Mouse (Mus musculus): ENCODE results near the gene Pnmal2.
A peak's percentile ranks its signal among the peaks of the same experiment; 100 is the strongest.

Pnmal2 gene

DNA sequence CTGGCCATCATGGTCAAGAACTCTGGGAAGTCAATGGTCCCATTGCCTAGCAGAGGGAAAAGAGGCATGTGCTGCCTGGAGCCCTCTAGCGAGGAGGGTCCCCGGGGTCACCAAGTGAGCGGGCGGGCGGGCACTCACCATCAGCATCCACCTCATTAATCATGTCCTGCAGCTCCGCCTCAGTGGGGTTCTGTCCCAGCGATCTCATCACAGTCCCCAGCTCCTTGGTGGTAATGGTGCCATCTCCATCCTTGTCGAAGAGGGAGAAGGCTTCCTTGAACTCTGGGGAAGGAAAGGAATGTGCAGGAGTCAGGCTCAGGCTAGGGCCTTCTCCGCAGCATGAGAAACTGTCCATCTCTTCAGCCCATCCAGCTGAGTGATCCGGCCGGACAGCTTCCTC lies 27.0 kb upstream of the Pnmal2 start:
- no peak for DNase-seq (ENCODE audit: low spot score)

- no peak for DNase-seq (ENCODE audit: low spot score)
Observed at GRCm38 (mm10) chr7:16918014-16918413, 26.5 kb upstream of the Pnmal2 start.

GRCm38 (mm10) chr7:16918670-16919069 lies 25.8 kb upstream of the Pnmal2 start:
- no peak for DNase-seq (ENCODE audit: low spot score)

- no peak for DNase-seq (ENCODE audit: low spot score)
Observed at GRCm38 (mm10) chr7:16919395-16920149, 24.9 kb upstream of the Pnmal2 start.

- no peak for DNase-seq (ENCODE audit: low spot score)
Observed at GRCm38 (mm10) chr7:16920150-16920579, 24.3 kb upstream of the Pnmal2 start.

DNA sequence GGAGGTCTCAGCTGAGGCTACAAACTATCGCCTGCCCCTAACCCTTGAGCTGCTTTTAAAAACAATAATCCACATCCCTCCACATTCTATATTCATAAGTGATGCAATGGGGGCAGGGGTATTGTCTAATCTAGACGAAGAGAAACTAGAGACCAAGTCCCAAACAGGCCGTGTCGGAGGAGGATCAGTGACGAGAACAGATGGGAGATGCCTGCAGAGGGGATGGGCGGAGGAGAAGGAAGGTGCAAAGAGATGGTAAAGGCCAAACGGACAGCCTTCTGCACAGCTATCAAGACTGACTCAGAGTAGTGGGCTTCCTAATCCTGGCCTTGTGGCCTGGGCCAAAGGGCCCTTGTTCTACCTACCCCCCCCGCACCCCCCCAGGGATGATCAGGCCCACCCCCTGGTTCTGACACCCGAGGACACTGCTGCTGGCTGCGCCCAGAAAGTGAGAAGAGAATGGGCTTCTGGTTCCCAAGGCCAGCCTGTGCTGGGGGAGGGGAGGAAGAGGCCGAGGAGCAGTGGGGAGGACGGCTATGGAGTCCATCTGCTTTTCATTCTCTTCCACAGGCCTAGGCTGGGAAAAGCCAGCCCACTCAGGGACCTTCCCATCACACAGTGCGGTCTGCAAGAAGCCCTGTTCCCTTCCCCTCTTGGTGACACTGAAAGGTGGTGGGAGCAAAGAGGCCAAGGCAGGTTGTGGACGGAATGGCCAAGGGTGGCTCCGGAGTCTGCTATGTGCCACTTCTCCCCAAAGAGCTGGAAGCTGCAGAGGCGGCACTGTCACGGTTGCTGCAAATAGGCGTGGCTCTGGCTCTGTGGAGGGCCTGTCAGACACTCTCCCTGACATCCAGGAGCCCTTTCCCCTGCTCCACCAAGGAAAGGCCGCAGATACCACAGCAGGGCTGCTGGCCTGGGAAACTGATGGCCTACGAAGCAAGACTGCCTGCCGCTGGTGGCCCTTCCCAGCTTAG lies 23.4 kb upstream of the Pnmal2 start:
- no peak for DNase-seq (ENCODE audit: low spot score)

GRCm38 (mm10) chr7:16921881-16922335 lies 22.6 kb upstream of the Pnmal2 start:
- DNase-seq (ENCODE audit: low spot score): no peak

GRCm38 (mm10) chr7:16922360-16922973 lies 22.0 kb upstream of the Pnmal2 start:
- no peak for DNase-seq (ENCODE audit: low spot score)

DNA sequence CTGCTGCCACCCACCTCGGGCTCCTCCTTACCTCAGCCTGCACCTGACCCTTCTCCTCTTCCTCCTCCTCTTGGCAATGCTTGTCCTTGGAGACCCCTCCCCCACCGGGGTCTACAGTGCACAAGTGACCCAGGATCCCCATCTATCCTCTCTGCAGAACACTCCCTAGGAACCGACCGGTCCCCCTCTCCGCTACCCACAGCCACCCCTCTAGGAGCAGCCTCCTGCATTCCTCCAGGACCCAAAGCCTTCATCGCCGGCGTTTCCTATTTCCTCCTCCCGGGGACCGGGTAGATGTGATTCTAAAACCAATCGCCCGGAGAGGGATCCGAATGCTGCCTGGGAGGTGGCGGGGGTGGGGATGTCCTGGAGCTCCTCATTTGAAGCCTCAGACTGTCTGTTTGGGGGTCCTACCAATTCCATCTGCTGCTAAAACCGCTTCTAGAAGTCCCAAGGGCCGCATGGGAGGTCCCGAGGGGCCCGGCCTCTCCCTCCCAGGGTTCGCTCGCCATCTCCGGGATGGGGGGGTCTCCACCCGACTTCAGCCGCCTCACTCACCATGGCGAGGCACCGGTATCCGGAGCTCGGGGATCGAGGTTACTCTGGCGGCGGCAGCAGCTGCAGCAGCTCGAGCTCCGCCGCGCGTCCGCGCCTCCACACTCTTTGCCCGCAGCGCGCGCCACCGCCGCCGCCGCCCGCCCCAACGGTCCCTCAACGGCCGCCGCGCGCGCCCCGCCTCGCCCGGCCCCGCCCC lies 21.0 kb upstream of the Pnmal2 start:
- DNase-seq (ENCODE audit: low spot score): no peak

DNA sequence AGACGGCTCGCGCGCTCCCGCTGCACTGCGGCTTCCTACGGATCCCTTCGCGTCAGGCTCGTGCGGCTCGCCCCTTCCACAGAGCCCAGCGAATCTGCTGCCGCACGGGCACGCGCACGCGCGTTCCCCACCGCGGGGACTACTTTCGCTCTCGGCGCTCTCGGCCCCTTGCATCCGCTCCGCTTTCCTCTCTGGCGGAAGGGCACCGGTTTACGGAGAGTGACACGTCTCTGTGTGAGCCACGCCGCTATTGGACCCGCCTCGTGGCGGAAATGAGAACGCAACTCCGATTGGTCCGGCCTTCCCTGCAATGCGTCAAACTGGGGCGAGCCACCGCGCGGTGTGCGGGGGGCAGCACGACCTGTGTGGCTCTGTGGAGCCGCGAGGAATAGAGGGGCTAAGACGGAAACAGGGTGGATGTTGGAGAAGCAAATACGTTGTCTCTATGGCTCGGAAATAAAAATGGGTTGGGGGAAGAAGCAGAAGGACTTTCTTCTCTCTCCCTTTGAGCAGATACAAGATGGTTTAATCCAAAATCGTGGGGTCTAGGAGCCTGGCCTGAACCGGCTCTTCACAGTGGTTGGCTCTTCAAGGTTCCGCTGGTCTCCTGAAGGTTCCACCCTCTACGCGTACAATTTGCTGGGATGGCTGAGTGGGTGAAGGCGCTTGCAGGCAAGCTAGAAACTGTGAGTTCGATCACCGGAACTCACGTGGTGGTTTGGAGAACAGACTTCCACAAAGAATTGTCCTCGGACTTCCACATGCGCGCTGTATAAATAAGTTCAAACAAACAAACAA lies 20.2 kb upstream of the Pnmal2 start, which contains the start of gene Calm3:
Gene Calm3 (minus strand): TSS at position 78 of the 798 bp plus-strand sequence.
- peak; percentile 98 for DNase-seq (ENCODE audit: low spot score)

DNA sequence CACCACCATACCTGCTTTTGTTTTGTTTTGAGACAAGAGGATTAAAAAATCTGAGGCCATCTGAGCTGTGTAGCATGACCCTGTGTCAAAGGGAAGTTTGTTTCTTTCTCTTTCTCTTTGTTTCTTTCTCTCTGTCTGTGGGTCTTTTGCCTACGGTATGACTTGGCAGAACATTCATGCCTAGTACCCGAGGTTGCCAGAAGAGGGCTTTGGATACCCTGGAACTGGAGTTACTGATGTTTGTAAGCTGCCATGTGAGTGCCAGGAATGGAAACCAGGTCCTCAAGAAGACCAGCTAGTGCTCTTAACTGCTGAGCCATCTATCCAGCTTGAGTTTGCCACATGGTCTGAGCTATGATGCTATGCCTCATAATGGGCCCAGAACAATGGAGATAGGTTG lies 16.1 kb upstream of the Pnmal2 start:
- no peak for DNase-seq (ENCODE audit: low spot score)

- DNase-seq (ENCODE audit: low spot score): no peak
Observed at GRCm38 (mm10) chr7:16930850-16931249, 13.6 kb upstream of the Pnmal2 start.

DNA sequence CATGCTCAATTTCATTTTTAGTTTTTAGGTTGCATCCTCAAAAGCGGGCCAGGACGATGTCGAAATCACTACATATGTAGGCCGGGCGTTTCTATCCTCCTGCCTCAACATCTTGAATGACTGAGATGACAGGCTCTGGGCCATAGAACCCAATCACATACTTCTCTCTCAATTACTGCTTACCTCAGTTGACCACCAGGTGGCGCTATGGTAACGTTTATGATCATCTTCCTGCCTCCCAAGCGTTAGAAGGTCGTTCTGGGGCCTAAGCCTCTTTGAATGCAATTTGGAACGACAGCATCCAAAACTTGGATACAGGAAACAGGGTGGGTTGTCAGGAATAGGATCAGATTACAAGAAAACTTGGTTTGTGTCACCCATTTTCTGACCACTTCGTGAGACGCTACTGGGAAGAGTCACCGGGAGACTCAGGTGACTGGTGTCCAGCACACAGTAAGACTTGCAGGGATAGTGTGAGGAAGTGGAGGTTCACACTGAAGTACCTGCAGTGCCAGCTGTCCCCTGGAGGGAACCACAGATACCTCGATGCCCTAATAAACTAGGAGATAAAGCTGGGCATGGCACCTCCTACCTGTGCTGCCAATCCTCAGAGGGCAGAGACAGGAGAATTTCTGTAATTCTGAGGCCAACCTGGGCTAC lies 12.4 kb upstream of the Pnmal2 start:
- no peak for DNase-seq (ENCODE audit: low spot score)

GRCm38 (mm10) chr7:16932704-16933577 lies 11.5 kb upstream of the Pnmal2 start:
- DNase-seq (ENCODE audit: low spot score): no peak

DNA sequence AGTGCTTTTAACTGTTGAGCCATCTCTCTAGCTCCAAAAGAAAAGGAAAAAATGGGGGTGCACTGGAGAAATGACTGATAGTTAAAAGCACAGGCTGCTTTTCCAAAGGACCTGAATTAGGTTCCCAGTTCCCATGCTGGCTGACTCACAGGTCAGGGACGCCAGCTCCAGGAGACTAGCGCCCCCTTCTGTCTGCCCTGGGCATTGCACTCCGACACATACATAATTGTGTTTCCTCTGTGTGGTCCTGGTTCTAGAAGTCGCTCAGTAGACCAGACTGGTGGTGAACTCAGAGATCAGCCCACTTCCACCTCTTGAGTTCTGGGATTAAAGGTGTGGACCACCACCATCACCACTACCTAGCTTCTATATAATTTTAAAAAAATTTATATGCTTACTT lies 7.2 kb upstream of the Pnmal2 start:
- DNase-seq (ENCODE audit: low spot score): no peak

DNA sequence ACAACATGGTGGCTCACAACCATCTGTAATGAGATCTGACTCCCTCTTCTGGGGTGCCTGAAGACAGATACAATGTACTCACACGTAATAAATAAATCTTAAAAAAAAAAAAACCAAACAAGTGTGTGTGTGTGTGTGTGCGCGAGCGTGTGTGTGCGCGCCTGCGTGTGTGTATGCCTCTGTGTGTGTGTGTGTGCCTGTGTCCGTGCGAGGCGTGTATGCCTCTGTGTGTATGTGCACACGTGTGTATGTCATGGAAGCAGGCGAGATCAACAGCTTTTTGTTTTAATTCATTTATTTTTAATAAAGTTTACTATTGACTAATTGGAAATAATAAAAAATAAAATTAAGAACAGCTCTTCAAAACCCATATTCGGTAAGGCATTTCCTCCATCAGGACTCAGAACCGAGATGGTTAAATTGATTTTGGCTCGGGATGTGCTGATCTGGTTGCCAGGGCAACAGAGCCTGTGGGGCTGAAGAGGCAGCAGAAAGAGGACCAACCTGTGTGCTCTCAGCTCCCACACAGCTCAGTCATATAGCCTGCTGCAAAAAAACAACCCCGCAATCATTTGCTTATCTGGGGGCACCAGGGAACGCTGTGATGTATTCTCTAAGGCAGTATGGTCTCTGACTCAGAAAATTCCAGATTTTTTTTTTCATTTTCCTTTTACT lies 6.2 kb upstream of the Pnmal2 start:
- DNase-seq (ENCODE audit: low spot score): no peak

DNA sequence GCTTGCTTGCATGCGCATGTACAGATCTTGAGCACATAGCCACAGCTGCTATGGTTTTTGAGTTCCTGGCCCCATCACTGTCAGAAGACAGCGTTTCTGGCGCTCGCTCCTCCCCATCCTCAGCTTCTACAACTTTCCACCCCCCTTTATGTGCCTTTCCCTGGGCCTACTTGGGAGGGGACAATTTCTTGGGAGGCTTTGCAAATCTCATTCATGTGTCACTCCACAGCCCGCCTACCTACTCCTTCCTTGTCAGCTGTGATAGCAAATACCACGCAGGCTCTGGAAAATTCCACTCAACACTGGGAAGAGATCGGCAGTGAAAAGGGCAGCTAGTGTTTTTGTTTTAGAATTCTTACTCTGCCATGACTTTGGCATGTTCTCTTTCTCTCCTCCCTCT lies 4.2 kb upstream of the Pnmal2 start:
- no peak for DNase-seq (ENCODE audit: low spot score)

GRCm38 (mm10) chr7:16942861-16943260 lies 1.6 kb upstream of the Pnmal2 start:
- DNase-seq (ENCODE audit: low spot score): no peak
